Mouse (Mus musculus) NIH3T3 (cell line): ENCODE data around the gene Cers1.

ENCODE experiments used
- DNase-seq: peaks from one replicate; pipeline ENCODE4 v3.0.0-alpha.2; 2012; ENCODE audit warnings: low read depth

Cers1 gene

GRCm38 (mm10) chr8:70352000-70352384, 36.4 kb downstream of the Cers1 start:
- DNase-seq = no peak

GRCm38 (mm10) chr8:70352657-70353151, 37.1 kb downstream of the Cers1 start:
- peak; percentile 61 for DNase-seq

- DNase-seq = peak; percentile 100
These were observed 37.7 kb downstream of the Cers1 start, which contains the start of gene Upf1 for GRCm38 (mm10) chr8:70353194-70353817. Gene Upf1, minus strand, starts transcription at chr8:70353278.

- no peak for DNase-seq
These were observed 38.4 kb downstream of the Cers1 start for GRCm38 (mm10) chr8:70354004-70354403.

- DNase-seq = no peak
These were observed 40.5 kb downstream of the Cers1 start for GRCm38 (mm10) chr8:70356111-70356510.

- peak; percentile 73 for DNase-seq
These were observed 43.8 kb downstream of the Cers1 start for GRCm38 (mm10) chr8:70359411-70359810.

- peak; percentile 51 for DNase-seq
These were observed 45.2 kb downstream of the Cers1 start for GRCm38 (mm10) chr8:70360769-70361168.

- DNase-seq = no peak
These were observed 46.0 kb downstream of the Cers1 start for GRCm38 (mm10) chr8:70361484-70362032.

GRCm38 (mm10) chr8:70364066-70364465, 48.5 kb downstream of the Cers1 start:
- peak; percentile 90 for DNase-seq

- no peak for DNase-seq
These were observed 51.0 kb downstream of the Cers1 start for GRCm38 (mm10) chr8:70366588-70366987.

- DNase-seq = peak; percentile 56
These were observed 54.9 kb downstream of the Cers1 start for GRCm38 (mm10) chr8:70370476-70370875.

- DNase-seq = peak; percentile 65
These were observed 56.4 kb downstream of the Cers1 start for GRCm38 (mm10) chr8:70371951-70372350.

- no peak for DNase-seq
These were observed 58.1 kb downstream of the Cers1 start, which contains the start of gene Comp for GRCm38 (mm10) chr8:70373397-70374317. Gene Comp, plus strand, starts transcription at chr8:70373558.

GRCm38 (mm10) chr8:70374318-70374927, 58.8 kb downstream of the Cers1 start:
- DNase-seq = no peak

GRCm38 (mm10) chr8:70375212-70375859, 59.8 kb downstream of the Cers1 start:
- DNase-seq = no peak

GRCm38 (mm10) chr8:70376275-70376741, 60.7 kb downstream of the Cers1 start:
- no peak for DNase-seq

- DNase-seq = no peak
These were observed 61.5 kb downstream of the Cers1 start for GRCm38 (mm10) chr8:70377049-70377448.

- no peak for DNase-seq
These were observed 64.5 kb downstream of the Cers1 start for GRCm38 (mm10) chr8:70380069-70380468.
